Mouse (Mus musculus) CH12.LX (cell line): ENCODE results near the gene Mrgpre. TPM values are rescaled to one million over a fixed set of nuclear protein-coding genes. Genes with fewer than 3 reads are reported as not detected.

Source experiments
- DNase-seq: peaks from one replicate; pipeline ENCODE4 v3.0.0-alpha.2; 2013; ENCODE audit errors: extremely low read depth
- H3K27ac ChIP-seq: 2 replicates; pipeline ENCODE4 v1.5.1; 2012; ENCODE audit warnings: low read depth, mild to moderate bottlenecking, control low read depth, moderate library complexity; ENCODE audit not compliant: insufficient read depth
- H3K27me3 ChIP-seq: replicated peaks from 2 replicates; pipeline ENCODE3; 2012; ENCODE audit warnings: inconsistent platforms
- H3K36me3 ChIP-seq, 2 experiments: replicated peaks in 1 of 2; 2 replicates each; pipeline versions ENCODE3 to v1.6.1; 2012; ENCODE audit warnings: inconsistent platforms in 1 of 2, low read length in 1 of 2, mild to moderate bottlenecking in 1 of 2, mixed read lengths in 1 of 2, moderate library complexity in 1 of 2; ENCODE audit not compliant: control insufficient read depth in 1 of 2, insufficient read depth in 1 of 2
- H3K4me1 ChIP-seq, 2 experiments: 2 replicates each; pipeline ENCODE4 v1.6.1; 2012; ENCODE audit warnings: inconsistent platforms in 1 of 2, moderate library complexity in 1 of 2; ENCODE audit not compliant: insufficient read depth in 2 of 2, control insufficient read depth in 1 of 2
- H3K4me2 ChIP-seq: 2 replicates; pipeline ENCODE4 v1.6.1; 2012; ENCODE audit warnings: low read depth, mild to moderate bottlenecking, control low read depth; ENCODE audit not compliant: poor library complexity, insufficient read depth, severe bottlenecking
- H3K4me3 ChIP-seq, 3 experiments: fragments of 150-350 bp in 1 of 3; sonication (generic) in 1 of 3; replicated peaks in 1 of 3; 2 replicates each; pipeline versions ENCODE3 to v1.5.1; 2011 to 2012; ENCODE audit warnings: low read depth in 2 of 3, low read length in 2 of 3, mild to moderate bottlenecking in 2 of 3, moderate library complexity in 2 of 3, control low read depth in 1 of 3, improper control_type of control experiment in 1 of 3, inconsistent platforms in 1 of 3, mixed read lengths in 1 of 3; ENCODE audit not compliant: poor library complexity in 1 of 3
- H3K79me2 ChIP-seq: replicated peaks from 2 replicates; pipeline ENCODE4 v1.6.1; 2012; ENCODE audit warnings: mild to moderate bottlenecking, moderate library complexity; ENCODE audit not compliant: control insufficient read depth, poor library complexity, insufficient read depth, severe bottlenecking; ENCODE audit errors: extremely low read depth
- H3K9ac ChIP-seq: 2 replicates; pipeline ENCODE4 v1.6.1; 2012; ENCODE audit warnings: low read depth, mild to moderate bottlenecking, control low read depth, moderate library complexity; ENCODE audit not compliant: insufficient read depth
- H3K9me3 ChIP-seq: replicated peaks from 2 replicates; pipeline ENCODE3; 2012; ENCODE audit warnings: low read length, inconsistent platforms, mixed read lengths
- CTCF ChIP-seq, 2 experiments: IDR thresholded peaks in 1 of 2; conservative IDR thresholded peaks in 1 of 2; 2 replicates each; pipeline ENCODE4 v1.5.1; 2011 to 2012; ENCODE audit warnings: low read depth in 2 of 2, low read length in 2 of 2, improper control_type of control experiment in 1 of 2, inconsistent platforms in 1 of 2, mild to moderate bottlenecking in 1 of 2, moderate library complexity in 1 of 2
- E2F4 ChIP-seq: IDR thresholded peaks from 2 replicates; pipeline ENCODE4 v1.6.1; 2011; ENCODE audit warnings: low read depth, low read length, improper control_type of control experiment; ENCODE audit not compliant: insufficient replicate concordance
- GABPA ChIP-seq: IDR thresholded peaks from 2 replicates; pipeline ENCODE4 v1.6.1; 2012; ENCODE audit warnings: low read depth, low read length, improper control_type of control experiment, inconsistent platforms; ENCODE audit not compliant: insufficient replicate concordance
- HCFC1 ChIP-seq: IDR thresholded peaks from 2 replicates; pipeline ENCODE4 v1.6.1; 2012; ENCODE audit warnings: low read depth, mild to moderate bottlenecking, inconsistent platforms, low read length, improper control_type of control experiment
- IRF4 ChIP-seq: IDR thresholded peaks from 2 replicates; pipeline ENCODE4 v1.6.1; 2014; ENCODE audit warnings: low read depth, mild to moderate bottlenecking, inconsistent platforms, low read length, improper control_type of control experiment
- MAFK ChIP-seq: IDR thresholded peaks from 2 replicates; pipeline ENCODE4 v1.6.1; 2011; ENCODE audit warnings: low read length, improper control_type of control experiment; ENCODE audit not compliant: insufficient replicate concordance
- MAX ChIP-seq: IDR thresholded peaks from 2 replicates; pipeline ENCODE4 v1.6.1; 2011; ENCODE audit warnings: low read length, improper control_type of control experiment
- MEF2A ChIP-seq: IDR thresholded peaks from 2 replicates; pipeline ENCODE4 v1.6.1; 2014; ENCODE audit warnings: low read depth, mild to moderate bottlenecking, inconsistent platforms, low read length, improper control_type of control experiment, borderline replicate concordance
- MXI1 ChIP-seq: IDR thresholded peaks from 2 replicates; pipeline ENCODE4 v1.6.1; 2011; ENCODE audit warnings: mild to moderate bottlenecking, low read depth, low read length, improper control_type of control experiment
- NELFE ChIP-seq: IDR thresholded peaks from 2 replicates; pipeline ENCODE4 v1.6.1; 2011; ENCODE audit warnings: low read depth, low read length, improper control_type of control experiment
- PAX5 ChIP-seq: IDR thresholded peaks from 2 replicates; pipeline ENCODE4 v1.6.1; 2012; ENCODE audit warnings: low read length, inconsistent platforms, mixed read lengths
- SMC3 ChIP-seq: IDR thresholded peaks from 2 replicates; pipeline ENCODE4 v1.6.1; 2011; ENCODE audit warnings: low read depth, low read length, improper control_type of control experiment
- TBP ChIP-seq: conservative IDR thresholded peaks from 2 replicates; pipeline ENCODE4 v1.6.1; 2011; ENCODE audit warnings: low read depth, low read length, improper control_type of control experiment
- ZC3H11A ChIP-seq: IDR thresholded peaks from 2 replicates; pipeline ENCODE4 v1.6.1; 2012; ENCODE audit warnings: low read depth, mild to moderate bottlenecking, inconsistent platforms, low read length, improper control_type of control experiment
- ZKSCAN1 ChIP-seq: IDR thresholded peaks from 2 replicates; pipeline ENCODE4 v1.6.1; 2012; ENCODE audit warnings: low read depth, inconsistent platforms, low read length, improper control_type of control experiment, borderline replicate concordance
- ZNF384 ChIP-seq: IDR thresholded peaks from 2 replicates; pipeline ENCODE4 v1.6.1; 2012; ENCODE audit warnings: low read depth, low read length, improper control_type of control experiment, inconsistent platforms
- dilution Hi-C: fragments of 300-500 bp; cut with MboI; formaldehyde crosslinking; loops from 2 replicates; pipeline ENCODE4 v1.14.3; 2020; ENCODE audit warnings: low sequenced_read_pairs; ENCODE audit not compliant: extremely low pct_unique_long_range_greater_than_20kb, extremely low pct_ligation_motif_present
- in situ Hi-C: fragments of 300-500 bp; cut with MboI; formaldehyde crosslinking; loops from 3 replicates; pipeline ENCODE4 v1.14.3; 2019; ENCODE audit warnings: low sequenced_read_pairs, low pct_ligation_motif_present, low pct_unique_long_range_greater_than_20kb, mixed read lengths
- polyA plus RNA-seq: library from polyadenylated mRNA; unstranded; fragments of >175 nt; gene quantifications from 2 replicates; pipeline ENCODE4 v1.2.1, GENCODE M21; 2012; ENCODE audit warnings: low read depth; ENCODE audit not compliant: insufficient read length
- total RNA-seq, 2 experiments: library from RNA; depleted of rRNA; stranded (reverse); fragments of 300-350 nt in 1 of 2; fragments of >200 nt in 1 of 2; gene quantifications; 2 replicates each; pipeline ENCODE4 v1.2.3; 2012 to 2014

The Mrgpre gene
- total and polyA plus RNA-seq, 3 experiments, result 0.68 to 3.5 (median 1.3) TPM

DNA sequence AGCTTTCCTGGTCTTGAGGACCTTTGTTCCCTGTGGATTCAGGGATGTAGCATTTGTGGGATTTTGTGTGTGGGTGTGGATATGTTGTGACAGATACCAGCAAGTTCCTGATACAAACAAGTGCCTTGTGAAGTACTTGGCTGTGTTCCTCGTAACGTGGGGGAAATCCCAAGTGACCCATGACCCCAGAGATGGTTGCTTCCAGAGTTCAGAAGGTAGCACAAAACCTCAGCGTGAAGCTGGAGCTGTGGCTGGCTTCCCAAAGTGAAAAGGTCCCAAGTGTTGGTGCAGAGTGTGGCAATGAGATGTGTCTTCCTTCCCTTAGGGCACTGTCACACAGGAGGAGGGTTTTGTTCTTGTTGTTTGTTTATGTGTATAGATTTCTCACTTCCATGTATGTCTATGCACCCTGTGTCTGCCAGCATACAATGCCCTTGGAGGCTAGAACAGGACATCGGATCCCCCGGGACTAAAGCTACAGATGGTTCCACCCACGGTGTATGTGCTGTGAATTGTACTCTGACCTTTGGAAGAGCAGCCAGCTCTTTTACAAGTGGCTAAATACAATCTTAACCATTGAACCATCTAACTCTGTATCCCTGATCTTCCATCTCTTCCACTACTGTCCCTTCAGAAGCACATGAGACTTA, 8.2 kb upstream of the Mrgpre start:
- DNase-seq, result no peak
- no peak overlapping the region for H3K27ac ChIP-seq
- H3K79me2 ChIP-seq, result no peaks in the 10 kb centered on the region
- in situ Hi-C loops, result no loop called here
- no peak for TF ChIP-seq GABPA
- TF ChIP-seq E2F4, result no peak
- no peak for TF ChIP-seq HCFC1
- TF ChIP-seq TBP, result no peak
- TF ChIP-seq MAX, result no peak
- TF ChIP-seq CTCF (conservative IDR thresholded peaks at IDR 0.05 in 1 of 2, IDR thresholded peaks at IDR 0.05 in 1 of 2; ENCODE audit: low read depth in 2 of 2, low read length in 2 of 2), result no peak
- TF ChIP-seq, all 38 proteins: peak for 0
- H3K4me2 ChIP-seq, result no peak overlapping the region
- H3K27me3 ChIP-seq, result no peaks in the 10 kb centered on the region
- H3K9me3 ChIP-seq, result peaks cover 5% of the 10 kb centered on the region
- H3K4me1 ChIP-seq, result 0 out of 4 replicates have a peak, but pooled peaks cover 0 to 2% of the 10 kb centered on the region in 2 experiments
- dilution Hi-C loops, result no loop called here
- H3K9ac ChIP-seq, result no peak overlapping the region
- H3K36me3 ChIP-seq, result peaks cover 3 to 25% of the 10 kb centered on the region in 2 experiments
- no peak overlapping the region for H3K4me3 ChIP-seq

DNA sequence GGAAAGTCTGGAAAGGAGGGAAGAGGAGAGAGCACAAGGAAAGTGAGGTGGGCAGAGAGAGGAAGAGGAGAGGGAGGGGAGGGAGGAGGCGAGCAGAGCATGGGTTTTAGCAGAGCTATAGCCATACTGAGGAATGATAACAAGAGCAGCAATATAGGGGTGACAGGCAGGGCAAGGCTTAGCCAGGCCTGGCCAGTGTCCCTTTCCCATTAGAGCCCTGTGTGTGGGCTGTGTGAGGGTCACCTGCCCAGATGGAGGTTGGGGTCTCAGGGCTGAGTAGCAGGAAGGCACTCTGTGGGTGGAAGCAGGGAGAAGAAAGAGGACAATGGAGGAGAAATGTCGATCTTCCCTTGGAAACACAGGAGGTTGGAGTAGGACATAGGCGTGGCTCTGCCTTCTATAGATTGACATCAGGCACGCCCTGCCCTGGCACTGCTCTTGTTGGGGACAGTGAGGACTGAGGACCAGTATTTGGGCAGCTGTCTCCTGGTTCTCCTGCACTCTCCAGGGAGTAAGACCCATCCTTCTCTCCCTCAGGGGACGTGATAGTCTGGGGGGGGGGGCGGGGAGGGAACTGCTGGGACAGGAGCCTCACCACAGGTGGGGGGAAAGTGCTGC, 813 bp downstream of the Mrgpre start:
- Histone ChIP-seq H3K27me3 (peaks cover 5% of the 10 kb centered on the region), H3K79me2 (no peaks in the 10 kb centered on the region), H3K4me3 (peak overlapping the region; percentile 50 to 69 (median 63)), H3K36me3 (peaks cover 4 to 27% of the 10 kb centered on the region in 2 experiments), H3K27ac (no peak overlapping the region), H3K9ac (0 out of 2 replicates have a peak overlapping the region, but pooled peaks have one; percentile 30), H3K4me2 (peak overlapping the region; percentile 63)
- no peak for DNase-seq
- in situ Hi-C loops, result no loop called here
- no peak for TF ChIP-seq MEF2A
- TF ChIP-seq, all 38 proteins: peak for 0
- no peaks in the 10 kb centered on the region for H3K9me3 ChIP-seq
- dilution Hi-C loops, result no loop called here
- peaks cover 13 to 31% of the 10 kb centered on the region in 2 experiments for H3K4me1 ChIP-seq

- dilution Hi-C loops, result no loop called here
- no peak for TF ChIP-seq MEF2A
- TF ChIP-seq TBP, result no peak
- no peak for TF ChIP-seq IRF4
- TF ChIP-seq ZNF384, result no peak
- no peak for TF ChIP-seq MAFK
- no peak for TF ChIP-seq ZC3H11A
- no peak for TF ChIP-seq ZKSCAN1
- TF ChIP-seq NELFE, result no peak
- no peak for TF ChIP-seq PAX5
- TF ChIP-seq E2F4, result no peak
- no peak for TF ChIP-seq SMC3
- TF ChIP-seq MXI1, result no peak
These were observed 6.9 kb downstream of the Mrgpre start for GRCm38 (mm10) chr7:143777375-143777774.

More at GRCm38 (mm10) chr7:143777375-143777774, 6.9 kb downstream of the Mrgpre start:
- DNase-seq, result no peak
- no peak overlapping the region for H3K4me2 ChIP-seq
- H3K4me1 ChIP-seq, result peaks cover 0 to 7% of the 10 kb centered on the region in 2 experiments; a peak in 2 of 4 replicates
- peaks cover 3% of the 10 kb centered on the region for H3K27me3 ChIP-seq
- no peak overlapping the region for H3K4me3 ChIP-seq
- in situ Hi-C loops, result no loop called here
- H3K9me3 ChIP-seq, result peaks cover under 1% of the 10 kb centered on the region
- H3K9ac ChIP-seq, result no peak overlapping the region
- H3K79me2 ChIP-seq, result no peaks in the 10 kb centered on the region
- peaks cover 4 to 28% of the 10 kb centered on the region in 2 experiments for H3K36me3 ChIP-seq
- no peak overlapping the region for H3K27ac ChIP-seq
